Mouse (Mus musculus): ENCODE results near the gene Rassf10.

DNA sequence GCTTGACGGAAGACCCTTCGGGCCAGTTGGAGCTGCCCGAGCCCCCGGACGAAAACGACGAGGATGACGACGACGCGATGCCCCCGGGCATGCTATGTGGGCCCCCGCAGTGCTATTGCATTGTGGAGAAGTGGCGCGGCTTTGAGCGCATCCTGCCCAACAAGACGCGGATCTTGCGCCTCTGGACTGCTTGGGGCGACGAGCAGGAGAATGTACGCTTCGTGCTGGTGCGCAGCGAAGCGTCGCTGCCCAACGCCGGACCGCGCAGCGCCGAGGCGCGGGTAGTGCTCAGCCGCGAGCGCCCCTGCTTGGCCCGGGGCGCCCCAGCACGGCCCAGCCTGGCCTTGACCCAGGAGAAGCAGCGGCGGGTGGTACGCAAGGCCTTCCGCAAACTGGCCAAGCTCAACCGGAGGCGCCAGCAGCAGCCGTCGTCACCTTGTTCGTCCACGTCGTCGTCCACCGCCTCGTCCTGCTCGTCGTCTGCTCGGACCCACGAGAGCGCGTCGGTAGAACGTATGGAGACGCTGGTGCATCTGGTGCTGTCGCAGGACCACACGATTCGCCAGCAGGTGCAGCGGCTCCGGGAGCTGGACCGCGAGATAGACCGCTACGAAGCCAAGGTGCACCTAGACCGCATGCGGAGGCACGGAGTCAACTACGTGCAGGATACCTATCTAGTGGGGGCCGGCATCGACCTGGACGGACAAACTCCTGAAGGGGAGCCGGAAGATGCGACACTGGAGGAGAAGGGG is 765 bp downstream of the Rassf10 start:
- no peak for TF ChIP-seq CTCF (IDR thresholded peaks at IDR 0.05; ENCODE audit: low read depth)
- no peak for TF ChIP-seq EP300 (IDR thresholded peaks at IDR 0.05; ENCODE audit: low read depth)

Data from liver, embryonic 14.5 days (tissue).